ENCODE assay signal across 10 mouse cellular contexts in genomic region chr16:44579421-44580024, GRCm38 (mm10). TPM values are rescaled to one million over a fixed set of nuclear protein-coding genes. Genes with fewer than 3 reads are reported as not detected.
DNase-seq lines count a peak whose midpoint lies in the region; ATAC-seq and TF ChIP-seq lines count a peak whose summit lies in the region.
"Had no signal": no experiment of that assay in that cellular context is flagged by ENCODE, and none has a peak within 500 bp of the region (broad histone marks: within the 10 kb centered on the region; RNA-seq: fewer than 3 reads in every experiment).

No protein-coding gene starts in this region.

- intact Hi-C loops in heart, postnatal 10 days (cut with DNase I): no loop called here

- DNase-seq in heart, postnatal 10 days: no peak
- peak; percentile 20 for DNase-seq in Muller cell, postnatal 12 days (ENCODE audit: inconsistent ontology term)
- DNase-seq in forebrain, embryonic 14.5 days (ENCODE audit: low spot score): peak; percentile 86
- peak; percentile 81 for DNase-seq in limb, embryonic 14.5 days (ENCODE audit: low spot score)
- no peak for DNase-seq in ovary, postnatal 10 days (ENCODE audit: low spot score)
- DNase-seq in urinary bladder, postnatal 25 days (ENCODE audit: low spot score): no peak
- DNase-seq in adrenal gland, adult (ENCODE audit: inconsistent age in 2 of 2, low spot score in 1 of 2): no peak
- DNase-seq: gastrocnemius, adult 2 months; thymus, postnatal 4 days had no signal

- peak overlapping the region; percentile 58 for H3K27ac ChIP-seq in heart, embryonic 11.5 days (ENCODE audit: low read depth, low read length)
- peak overlapping the region; percentile 61 for H3K27ac ChIP-seq in forebrain, embryonic 14.5 days (ENCODE audit: low read depth, low read length)
- peak overlapping the region; percentile 92 for H3K27ac ChIP-seq in limb, embryonic 14.5 days (replicated peaks; ENCODE audit: low read depth, low read length)
- H3K27ac ChIP-seq: gastrocnemius, adult 2 months had no signal

- H3K27me3 ChIP-seq in heart, embryonic 11.5 days (ENCODE audit: control insufficient read depth, insufficient read depth, low read length): no peaks in the 10 kb centered on the region
- H3K27me3 ChIP-seq in forebrain, embryonic 14.5 days (replicated peaks; ENCODE audit: control insufficient read depth, insufficient read depth, low read length): no peaks in the 10 kb centered on the region
- H3K27me3 ChIP-seq in limb, embryonic 14.5 days (ENCODE audit: control insufficient read depth, insufficient read depth, low read length): no peaks in the 10 kb centered on the region

- no peak for ATAC-seq in heart, embryonic 11.5 days (replicated peaks; ENCODE audit: insufficient number of reproducible peaks, low FRiP score, low TSS enrichment)
- peak; percentile 96 for ATAC-seq in forebrain, embryonic 14.5 days
- ATAC-seq in limb, embryonic 14.5 days (ENCODE audit: low FRiP score, low read depth): peak; percentile 86

- no peak for TF ChIP-seq POLR2A in limb, embryonic 14.5 days (IDR thresholded peaks at IDR 0.05; ENCODE audit: borderline replicate concordance, extremely low read depth, insufficient read depth, insufficient read length)

- no peak overlapping the region for H3K4me3 ChIP-seq in heart, embryonic 11.5 days (ENCODE audit: low read depth, low read length)
- H3K4me3 ChIP-seq in forebrain, embryonic 14.5 days (ENCODE audit: low read depth, low read length): no peak overlapping the region
- H3K4me3 ChIP-seq in limb, embryonic 14.5 days (replicated peaks; ENCODE audit: low read length): no peak overlapping the region
- H3K4me3 ChIP-seq: gastrocnemius, adult 2 months had no signal

- no peaks in the 10 kb centered on the region for H3K4me1 ChIP-seq in heart, embryonic 11.5 days (ENCODE audit: control insufficient read depth, insufficient read depth, low read length)
- H3K4me1 ChIP-seq in forebrain, embryonic 14.5 days (ENCODE audit: control insufficient read depth, insufficient read depth, low read length): peaks cover 19% of the 10 kb centered on the region
- H3K4me1 ChIP-seq in limb, embryonic 14.5 days (ENCODE audit: control insufficient read depth, insufficient read depth, low read length): peaks cover 18% of the 10 kb centered on the region

- H3K9me3 ChIP-seq in heart, embryonic 11.5 days (replicated peaks; ENCODE audit: control insufficient read depth, low read length): no peaks in the 10 kb centered on the region
- H3K9me3 ChIP-seq in forebrain, embryonic 14.5 days (replicated peaks; ENCODE audit: control insufficient read depth, low read length): no peaks in the 10 kb centered on the region
- no peaks in the 10 kb centered on the region for H3K9me3 ChIP-seq in limb, embryonic 14.5 days (ENCODE audit: control insufficient read depth, low read length)

- WGBS in heart, embryonic 11.5 days (ENCODE audit: insufficient replicate concordance): 30% methylated on average over 15 of the region's 15 CpGs
- whole genome bisulfite sequencing in forebrain, embryonic 14.5 days: 2% methylated on average over 15 of the region's 15 CpGs
- WGBS in limb, embryonic 14.5 days: 9% methylated on average over 15 of the region's 15 CpGs

- H3K4me2 ChIP-seq in heart, embryonic 11.5 days: peak overlapping the region; percentile 54
- H3K4me2 ChIP-seq in forebrain, embryonic 14.5 days (ENCODE audit: low read length): peak overlapping the region; percentile 33
- H3K4me2 ChIP-seq in limb, embryonic 14.5 days (replicated peaks; ENCODE audit: low read depth, low read length, severe bottlenecking): peak overlapping the region; percentile 46

- no peaks in the 10 kb centered on the region for H3K36me3 ChIP-seq in heart, embryonic 11.5 days (ENCODE audit: control insufficient read depth, insufficient read depth, low read length)
- no peaks in the 10 kb centered on the region for H3K36me3 ChIP-seq in forebrain, embryonic 14.5 days (ENCODE audit: control insufficient read depth, insufficient read depth, low read length)
- H3K36me3 ChIP-seq in limb, embryonic 14.5 days (ENCODE audit: control insufficient read depth, insufficient read depth, low read length): no peaks in the 10 kb centered on the region

- H3K9ac ChIP-seq in heart, embryonic 11.5 days (ENCODE audit: low read depth, low read length): no peak overlapping the region
- no peak overlapping the region for H3K9ac ChIP-seq in forebrain, embryonic 14.5 days (ENCODE audit: low read length)
- H3K9ac ChIP-seq in limb, embryonic 14.5 days (ENCODE audit: low read depth, low read length, severe bottlenecking): peak overlapping the region; percentile 48

RNA-seq across cellular contexts. Expression of gene Boc, which starts 20.8 kb away (rescaled TPM):
- polyA plus RNA-seq in heart, embryonic 11.5 days (2014; fragmentation: Nextera tagmentation; extraction: Ambion mirVana): 8.7 and 8.9 TPM in 2 replicates
- total RNA-seq in heart, postnatal 10 days (2021): 1 to 10 TPM; 9.0 to 9.4 TPM
- 11.5 and 13.3 TPM in 2 replicates for polyA plus RNA-seq in forebrain, embryonic 14.5 days (2014; fragmentation: Nextera tagmentation; extraction: Ambion mirVana)
- polyA plus RNA-seq in limb, embryonic 14.5 days (2012; rRNA removed): 91.4 and 121 TPM in 2 replicates
- polyA plus RNA-seq in limb, embryonic 14.5 days (2014; fragmentation: Nextera tagmentation; extraction: Ambion mirVana): 59.8 and 72.3 TPM in 2 replicates

Comparison
In these comparisons a context has a peak if more than half of its experiments do, and no peak if none do; other contexts are left out.
1. DNase-seq: peak in Muller cell, postnatal 12 days (single experiment), forebrain, embryonic 14.5 days (single experiment) and limb, embryonic 14.5 days (single experiment); none in heart, postnatal 10 days (0 of 2), ovary, postnatal 10 days (single experiment), urinary bladder, postnatal 25 days (single experiment) and adrenal gland, adult (0 of 2).
2. Peak in every context shown above with its lines, with median percentiles within 50 percentile points of each other: H3K27ac ChIP-seq and H3K4me2 ChIP-seq.